9 mouse cellular contexts compared by ENCODE assay signal in genomic region chr17:34653746-34654285, GRCm38 (mm10). TPM values are rescaled to one million over a fixed set of nuclear protein-coding genes. Genes with fewer than 3 reads are reported as not detected.
DNase-seq lines count a peak whose midpoint lies in the region; ATAC-seq and TF ChIP-seq lines count a peak whose summit lies in the region.
"Had no signal": no experiment of that assay in that cellular context is flagged by ENCODE, and none has a peak within 500 bp of the region (broad histone marks: within the 10 kb centered on the region; RNA-seq: fewer than 3 reads in every experiment).

No protein-coding gene starts in this region.

- no peak for ATAC-seq in forebrain, embryonic 11.5 days (replicated peaks; ENCODE audit: low FRiP score)
- ATAC-seq in liver, embryonic 11.5 days (replicated peaks; ENCODE audit: low FRiP score): no peak
- ATAC-seq in erythroid progenitor cell, adult 5-6 weeks (replicated peaks; ENCODE audit: low FRiP score, poor library complexity, severe bottlenecking): 0 out of 2 replicates have a peak, but pooled peaks have one; percentile 51
- peak; percentile 59 for ATAC-seq in megakaryocyte progenitor cell, adult 5-6 weeks (replicated peaks; ENCODE audit: poor library complexity)

- H3K27me3 ChIP-seq in forebrain, embryonic 11.5 days (ENCODE audit: control insufficient read depth, insufficient read depth, low read length): no peaks in the 10 kb centered on the region
- peaks cover 3% of the 10 kb centered on the region; the same call in 1 of the 2 replicates for H3K27me3 ChIP-seq in forebrain, embryonic 10.5 days (ENCODE audit: poor library complexity, severe bottlenecking)
- no peaks in the 10 kb centered on the region for H3K27me3 ChIP-seq in liver, adult 2 months (ENCODE audit: control insufficient read depth, insufficient read depth, low read length)
- H3K27me3 ChIP-seq in liver, embryonic 11.5 days (replicated peaks; ENCODE audit: control insufficient read depth, insufficient read depth, low read length): peaks cover under 1% of the 10 kb centered on the region

- H3K27ac ChIP-seq in forebrain, embryonic 11.5 days (ENCODE audit: low read depth, low read length): no peak overlapping the region
- no peak overlapping the region for H3K27ac ChIP-seq in forebrain, embryonic 10.5 days
- no peak overlapping the region for H3K27ac ChIP-seq in liver, adult 2 months (replicated peaks; ENCODE audit: insufficient read depth, low read depth, low read length)
- H3K27ac ChIP-seq in liver, embryonic 11.5 days (ENCODE audit: low read depth, low read length): no peak overlapping the region

- WGBS in forebrain, embryonic 11.5 days: 62% methylated on average over 9 of the region's 9 CpGs
- 63% methylated on average over 9 of the region's 9 CpGs for WGBS in forebrain, embryonic 10.5 days
- 75% methylated on average over 9 of the region's 9 CpGs for WGBS in liver, adult 2 months
- WGBS in liver, embryonic 11.5 days: 65% methylated on average over 9 of the region's 9 CpGs

- peak; percentile 78 for DNase-seq in forebrain, embryonic 11.5 days (ENCODE audit: low spot score)
- no peak for DNase-seq in forebrain, embryonic 10.5 days (ENCODE audit: extremely low spot score, low spot score)
- no peak for DNase-seq in liver, adult 2 months (ENCODE audit: extremely low read depth, low read depth, low spot score)
- DNase-seq in liver, embryonic 11.5 days (ENCODE audit: low spot score): no peak
- DNase-seq in adrenal gland, postnatal 25 days: peak; percentile 66
- DNase-seq in ovary, postnatal 14 days (ENCODE audit: low spot score): no peak

- no peak overlapping the region for H3K9ac ChIP-seq in forebrain, embryonic 11.5 days (ENCODE audit: low read length)
- H3K9ac ChIP-seq in liver, adult 2 months (ENCODE audit: low read depth, low read length): no peak overlapping the region
- no peak overlapping the region for H3K9ac ChIP-seq in liver, embryonic 11.5 days (ENCODE audit: low read depth, low read length)

- peaks cover 3% of the 10 kb centered on the region; the same call in 1 of the 2 replicates for H3K4me1 ChIP-seq in forebrain, embryonic 11.5 days (replicated peaks; ENCODE audit: control insufficient read depth, insufficient read depth, low read length)
- peaks cover 27% of the 10 kb centered on the region for H3K4me1 ChIP-seq in forebrain, embryonic 10.5 days
- H3K4me1 ChIP-seq in liver, adult 2 months (ENCODE audit: control insufficient read depth, insufficient read depth, low read length): peaks cover 3% of the 10 kb centered on the region; the same call in 1 of the 2 replicates
- H3K4me1 ChIP-seq in liver, embryonic 11.5 days (replicated peaks; ENCODE audit: control insufficient read depth, insufficient read depth, low read length): peaks cover 3% of the 10 kb centered on the region

- no peaks in the 10 kb centered on the region for H3K9me3 ChIP-seq in forebrain, embryonic 11.5 days (ENCODE audit: control insufficient read depth, low read length)
- H3K9me3 ChIP-seq in forebrain, embryonic 10.5 days: no peaks in the 10 kb centered on the region
- no peaks in the 10 kb centered on the region for H3K9me3 ChIP-seq in liver, embryonic 11.5 days (ENCODE audit: control insufficient read depth, low read length)

- no peaks in the 10 kb centered on the region for H3K79me2 ChIP-seq in liver, adult 2 months (ENCODE audit: control insufficient read depth, insufficient read depth, low read length)

- no peak overlapping the region for H3K4me3 ChIP-seq in forebrain, embryonic 11.5 days (ENCODE audit: low read depth, low read length)
- H3K4me3 ChIP-seq in forebrain, embryonic 10.5 days: no peak overlapping the region
- H3K4me3 ChIP-seq in liver, adult 2 months (ENCODE audit: insufficient read depth, low read depth, low read length): no peak overlapping the region
- H3K4me3 ChIP-seq in liver, embryonic 11.5 days (ENCODE audit: low read depth, low read length): no peak overlapping the region

- H3K36me3 ChIP-seq in forebrain, embryonic 11.5 days (ENCODE audit: control insufficient read depth, insufficient read depth, low read length): peaks cover 4% of the 10 kb centered on the region; the same call in 1 of the 2 replicates
- peaks cover 68% of the 10 kb centered on the region for H3K36me3 ChIP-seq in forebrain, embryonic 10.5 days (replicated peaks)
- H3K36me3 ChIP-seq in liver, adult 2 months (ENCODE audit: control insufficient read depth, insufficient read depth, low read length): peaks cover 3% of the 10 kb centered on the region; the same call in 1 of the 2 replicates
- H3K36me3 ChIP-seq in liver, embryonic 11.5 days (ENCODE audit: control insufficient read depth, insufficient read depth, low read length): peaks cover 26% of the 10 kb centered on the region

- peak; percentile 39; the same call in 1 of the 2 replicates for TF ChIP-seq CTCF in liver, adult 2 months (IDR thresholded peaks at IDR 0.05; ENCODE audit: low read depth, low read length)

- no peak overlapping the region for H3K4me2 ChIP-seq in forebrain, embryonic 11.5 days (ENCODE audit: low read depth, low read length, severe bottlenecking)
- H3K4me2 ChIP-seq in liver, embryonic 11.5 days: no peak overlapping the region

- TF ChIP-seq POLR2A in liver, adult 2 months (IDR thresholded peaks at IDR 0.05; ENCODE audit: extremely low read depth, insufficient read depth, low read length): no peak

RNA-seq across cellular contexts. Expression of gene Atf6b, which starts 6.9 kb away (rescaled TPM):
- 79.5 and 82.9 TPM in 2 replicates for polyA plus RNA-seq in forebrain, embryonic 11.5 days (2014; fragmentation: Nextera tagmentation; extraction: Ambion mirVana)
- polyA plus RNA-seq in forebrain, embryonic 10.5 days (2016; fragmentation: Nextera tagmentation; extraction: Ambion mirVana): 105 and 106 TPM in 2 replicates
- 4.4 and 6.6 TPM in 2 replicates for total RNA-seq in liver, adult 2 months (2014; rRNA removed)
- polyA plus RNA-seq in liver, adult 2 months (2012; rRNA removed): 29.8 and 34.6 TPM in 2 replicates
- polyA plus RNA-seq in liver, embryonic 11.5 days (2014; fragmentation: Nextera tagmentation; extraction: Ambion mirVana): 39.9 and 48.5 TPM in 2 replicates
- 50.4 and 52.5 TPM in 2 replicates for total RNA-seq in adrenal gland, postnatal 25 days (2021)
- 5.4 and 8.3 TPM in 2 replicates for total RNA-seq in erythroid progenitor cell, adult 5-6 weeks (2015; ENCODE audit: low replicate concordance)
- 2.6 and 5.0 TPM in 2 replicates for total RNA-seq in erythroid progenitor cell, adult 5-6 weeks (2017; ENCODE audit: low replicate concordance)
- 25.5 and 27.8 TPM in 2 replicates for total RNA-seq in megakaryocyte progenitor cell, adult 5-6 weeks (2015)
- 24.3 and 30.2 TPM in 2 replicates for total RNA-seq in megakaryocyte progenitor cell, adult 5-6 weeks (2017)

RNA-seq across cellular contexts. Expression of gene Fkbpl, which starts 9.3 kb away (rescaled TPM):
- 14.5 and 18.2 TPM in 2 replicates for polyA plus RNA-seq in forebrain, embryonic 11.5 days (2014; fragmentation: Nextera tagmentation; extraction: Ambion mirVana)
- 14.8 and 15.5 TPM in 2 replicates for polyA plus RNA-seq in forebrain, embryonic 10.5 days (2016; fragmentation: Nextera tagmentation; extraction: Ambion mirVana)
- total RNA-seq in liver, adult 2 months (2014; rRNA removed): 4.2 and 5.3 TPM in 2 replicates
- 2.0 and 3.0 TPM in 2 replicates for polyA plus RNA-seq in liver, adult 2 months (2012; rRNA removed)
- polyA plus RNA-seq in liver, embryonic 11.5 days (2014; fragmentation: Nextera tagmentation; extraction: Ambion mirVana): 9.5 and 9.7 TPM in 2 replicates
- 13.4 TPM in 2 replicates for total RNA-seq in adrenal gland, postnatal 25 days (2021)
- 2.5 TPM in 1 of 2 replicates, not detected in the other for total RNA-seq in erythroid progenitor cell, adult 5-6 weeks (2015; ENCODE audit: low replicate concordance)
- 2.6 and 4.9 TPM in 2 replicates for total RNA-seq in erythroid progenitor cell, adult 5-6 weeks (2017; ENCODE audit: low replicate concordance)
- total RNA-seq in megakaryocyte progenitor cell, adult 5-6 weeks (2015): 3.8 and 4.1 TPM in 2 replicates
- 17.7 and 40.0 TPM in 2 replicates for total RNA-seq in megakaryocyte progenitor cell, adult 5-6 weeks (2017)

RNA-seq across cellular contexts. Expression of gene Tnxb, which starts 16.5 kb away (rescaled TPM):
- polyA plus RNA-seq in forebrain, embryonic 11.5 days (2014; fragmentation: Nextera tagmentation; extraction: Ambion mirVana): 0.03 TPM in 1 of 2 replicates, not detected in the other
- polyA plus RNA-seq in forebrain, embryonic 10.5 days (2016; fragmentation: Nextera tagmentation; extraction: Ambion mirVana): not detected in 2 replicates
- total RNA-seq in liver, adult 2 months (2014; rRNA removed): 3.6 and 5.6 TPM in 2 replicates
- polyA plus RNA-seq in liver, adult 2 months (2012; rRNA removed): 2.4 and 3.5 TPM in 2 replicates
- polyA plus RNA-seq in liver, embryonic 11.5 days (2014; fragmentation: Nextera tagmentation; extraction: Ambion mirVana): 0.10 TPM in 1 of 2 replicates, not detected in the other
- total RNA-seq in adrenal gland, postnatal 25 days (2021): 23.7 and 25.4 TPM in 2 replicates
- total RNA-seq in erythroid progenitor cell, adult 5-6 weeks (2015; ENCODE audit: low replicate concordance): not detected in 2 replicates
- total RNA-seq in erythroid progenitor cell, adult 5-6 weeks (2017; ENCODE audit: low replicate concordance): not detected in 2 replicates
- not detected in 2 replicates for total RNA-seq in megakaryocyte progenitor cell, adult 5-6 weeks (2015)
- not detected in 2 replicates for total RNA-seq in megakaryocyte progenitor cell, adult 5-6 weeks (2017)

RNA-seq across cellular contexts. Expression of gene Prrt1, which starts 24.5 kb away (rescaled TPM):
- polyA plus RNA-seq in forebrain, embryonic 11.5 days (2014; fragmentation: Nextera tagmentation; extraction: Ambion mirVana): 2.4 and 2.7 TPM in 2 replicates
- 0.54 and 0.62 TPM in 2 replicates for polyA plus RNA-seq in forebrain, embryonic 10.5 days (2016; fragmentation: Nextera tagmentation; extraction: Ambion mirVana)
- not detected in 2 replicates for total RNA-seq in liver, adult 2 months (2014; rRNA removed)
- polyA plus RNA-seq in liver, adult 2 months (2012; rRNA removed): 0.32 and 0.39 TPM in 2 replicates
- not detected in 2 replicates for polyA plus RNA-seq in liver, embryonic 11.5 days (2014; fragmentation: Nextera tagmentation; extraction: Ambion mirVana)
- total RNA-seq in adrenal gland, postnatal 25 days (2021): 10.8 and 13.5 TPM in 2 replicates
- total RNA-seq in erythroid progenitor cell, adult 5-6 weeks (2015; ENCODE audit: low replicate concordance): not detected in 2 replicates
- total RNA-seq in erythroid progenitor cell, adult 5-6 weeks (2017; ENCODE audit: low replicate concordance): not detected in 2 replicates
- 0.17 and 0.34 TPM in 2 replicates for total RNA-seq in megakaryocyte progenitor cell, adult 5-6 weeks (2015)
- not detected in 2 replicates for total RNA-seq in megakaryocyte progenitor cell, adult 5-6 weeks (2017)
- total RNA-seq: hematopoietic stem cell, adult 5-6 weeks had no signal

RNA-seq across cellular contexts. Expression of gene Ppt2, which starts 25.5 kb away (rescaled TPM):
- polyA plus RNA-seq in forebrain, embryonic 11.5 days (2014; fragmentation: Nextera tagmentation; extraction: Ambion mirVana): 26.4 and 29.0 TPM in 2 replicates
- polyA plus RNA-seq in forebrain, embryonic 10.5 days (2016; fragmentation: Nextera tagmentation; extraction: Ambion mirVana): 22.1 and 22.4 TPM in 2 replicates
- total RNA-seq in liver, adult 2 months (2014; rRNA removed): 22.5 and 28.5 TPM in 2 replicates
- polyA plus RNA-seq in liver, adult 2 months (2012; rRNA removed): 38.5 and 46.7 TPM in 2 replicates
- 23.1 and 25.8 TPM in 2 replicates for polyA plus RNA-seq in liver, embryonic 11.5 days (2014; fragmentation: Nextera tagmentation; extraction: Ambion mirVana)
- total RNA-seq in adrenal gland, postnatal 25 days (2021): 56.9 and 61.1 TPM in 2 replicates
- 6.7 and 13.0 TPM in 2 replicates for total RNA-seq in erythroid progenitor cell, adult 5-6 weeks (2015; ENCODE audit: low replicate concordance)
- 3.2 and 4.0 TPM in 2 replicates for total RNA-seq in erythroid progenitor cell, adult 5-6 weeks (2017; ENCODE audit: low replicate concordance)
- 26.5 and 33.5 TPM in 2 replicates for total RNA-seq in megakaryocyte progenitor cell, adult 5-6 weeks (2015)
- total RNA-seq in megakaryocyte progenitor cell, adult 5-6 weeks (2017): 15.3 and 19.7 TPM in 2 replicates

Comparison
In these comparisons a context has a peak if more than half of its experiments do, and no peak if none do; other contexts are left out.
1. DNase-seq: peak in forebrain, embryonic 11.5 days (single experiment) and adrenal gland, postnatal 25 days (single experiment); none in forebrain, embryonic 10.5 days (single experiment), liver, adult 2 months (single experiment), liver, embryonic 11.5 days (single experiment) and ovary, postnatal 14 days (single experiment).
2. ATAC-seq: peak in erythroid progenitor cell, adult 5-6 weeks (single experiment) and megakaryocyte progenitor cell, adult 5-6 weeks (single experiment); none in forebrain, embryonic 11.5 days (single experiment) and liver, embryonic 11.5 days (single experiment).